Mouse (Mus musculus): ENCODE measurements around the gene Eps8l2.

DNA sequence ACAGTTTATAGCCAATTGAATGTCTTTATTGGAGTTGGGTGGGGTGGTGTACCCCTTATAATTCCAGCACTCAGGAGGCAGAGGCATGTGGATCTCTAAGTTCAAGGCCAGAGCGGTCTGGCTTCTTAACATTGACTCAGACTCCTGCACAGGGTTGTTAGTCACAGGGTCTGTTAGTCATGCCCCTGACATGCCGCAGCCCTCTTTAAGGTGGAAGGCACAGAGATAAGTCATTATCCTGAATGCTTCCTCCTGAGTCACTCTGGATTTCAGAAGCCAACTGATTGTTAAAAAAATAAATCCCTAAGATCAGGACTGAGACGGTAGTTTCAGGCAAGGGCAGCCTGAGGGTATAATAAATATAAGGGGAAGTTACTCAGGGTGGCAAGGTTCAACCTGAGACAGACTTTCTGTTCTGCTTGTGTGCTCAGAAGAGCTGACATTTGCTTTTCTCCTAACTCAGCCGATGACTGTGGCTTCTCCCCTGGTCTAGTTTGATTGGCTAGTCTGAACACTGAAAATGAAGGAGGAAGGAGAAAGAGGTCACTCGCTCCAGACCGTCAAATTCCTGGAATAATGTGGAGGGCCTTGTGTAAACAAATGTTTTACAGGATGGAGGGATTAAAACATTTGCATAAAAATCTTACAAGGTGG is 33.4 kb downstream of the Eps8l2 start:
- TF ChIP-seq TCF12 (IDR thresholded peaks at IDR 0.05; ENCODE audit: low read depth, low read length) (no peak), ZNF384 (IDR thresholded peaks at IDR 0.05; ENCODE audit: low read depth, low read length) (no peak), MEF2A (IDR thresholded peaks at IDR 0.05; ENCODE audit: extremely low read depth, insufficient replicate concordance, low read depth, low read length, poor library complexity, severe bottlenecking) (no peak), POLR2A (IDR thresholded peaks at IDR 0.05; ENCODE audit: control insufficient read depth in 1 of 2, insufficient read depth in 1 of 2, low read depth in 1 of 2, low read length in 2 of 2, poor library complexity in 1 of 2) (no peak), GATA1 (IDR thresholded peaks at IDR 0.05; ENCODE audit: low read depth, low read length) (no peak), ELF1 (IDR thresholded peaks at IDR 0.05; ENCODE audit: low read depth, low read length) (no peak), CTCF (IDR thresholded peaks at IDR 0.05 in 2 of 3, conservative IDR thresholded peaks at IDR 0.05 in 1 of 3; ENCODE audit: control insufficient read depth in 1 of 3, insufficient read depth in 1 of 3, low read depth in 2 of 3, low read length in 3 of 3, poor library complexity in 1 of 3, severe bottlenecking in 1 of 3) (no peak), MXI1 (IDR thresholded peaks at IDR 0.05; ENCODE audit: low read depth, low read length) (no peak)

All from MEL (cell line).